Mouse (Mus musculus): ENCODE results near the gene Vstm2b. TPM values are rescaled to one million over a fixed set of nuclear protein-coding genes. Genes with fewer than 3 reads are reported as not detected.
A peak's percentile ranks its signal among the peaks of the same experiment; 100 is the strongest.

Vstm2b gene
- total and polyA plus RNA-seq, 2 experiments from 2014 or later, result 30.4 to 102 TPM

- Histone ChIP-seq H3K9me3 (ENCODE audit: low read length) (no peaks in the 10 kb centered on the region), H3K27ac (ENCODE audit: low read depth, low read length) (no peak overlapping the region), H3K4me1 (ENCODE audit: insufficient read depth, low read length) (no peaks in the 10 kb centered on the region), H3K4me2 (ENCODE audit: low read depth, low read length, poor library complexity, severe bottlenecking) (no peak overlapping the region), H3K4me3 (ENCODE audit: low read depth, low read length) (no peak overlapping the region), H3K36me3 (ENCODE audit: insufficient read depth, low read length) (no peaks in the 10 kb centered on the region), H3K9ac (replicated peaks; ENCODE audit: low read length, poor library complexity, severe bottlenecking) (no peak overlapping the region), H3K27me3 (ENCODE audit: insufficient read depth, low read length) (no peaks in the 10 kb centered on the region)
- TF ChIP-seq CTCF (IDR thresholded peaks at IDR 0.05), result no peak
- no peak for DNase-seq (ENCODE audit: low spot score)
- ATAC-seq (ENCODE audit: low FRiP score), result no peak
- 42% methylated on average over 4 of the region's 4 CpGs for WGBS
These were observed 38.6 kb downstream of the Vstm2b start for GRCm38 (mm10) chr7:40936617-40937212.

- no peak for TF ChIP-seq CTCF (IDR thresholded peaks at IDR 0.05)
- H3K36me3 ChIP-seq (ENCODE audit: insufficient read depth, low read length), result no peaks in the 10 kb centered on the region
- H3K27me3 ChIP-seq (ENCODE audit: insufficient read depth, low read length), result no peaks in the 10 kb centered on the region
- DNase-seq (ENCODE audit: low spot score), result no peak
- 88% methylated on average over 1 of the region's 1 CpGs for WGBS
- no peaks in the 10 kb centered on the region for H3K9me3 ChIP-seq (ENCODE audit: low read length)
- no peak overlapping the region for H3K27ac ChIP-seq (ENCODE audit: low read depth, low read length)
- no peak overlapping the region for H3K4me3 ChIP-seq (ENCODE audit: low read depth, low read length)
- H3K4me2 ChIP-seq (ENCODE audit: low read depth, low read length, poor library complexity, severe bottlenecking), result no peak overlapping the region
- H3K9ac ChIP-seq (replicated peaks; ENCODE audit: low read length, poor library complexity, severe bottlenecking), result no peak overlapping the region
- H3K4me1 ChIP-seq (ENCODE audit: insufficient read depth, low read length), result no peaks in the 10 kb centered on the region
- ATAC-seq (ENCODE audit: low FRiP score), result no peak
These were observed 41.2 kb downstream of the Vstm2b start for GRCm38 (mm10) chr7:40939371-40939770.

GRCm38 (mm10) chr7:40942233-40942935 lies 44.3 kb downstream of the Vstm2b start:
- peak; percentile 95 for TF ChIP-seq CTCF (IDR thresholded peaks at IDR 0.05)
- Histone ChIP-seq H3K4me2 (ENCODE audit: low read depth, low read length, poor library complexity, severe bottlenecking) (no peak overlapping the region), H3K27me3 (ENCODE audit: insufficient read depth, low read length) (no peaks in the 10 kb centered on the region), H3K27ac (ENCODE audit: low read depth, low read length) (no peak overlapping the region), H3K9me3 (ENCODE audit: low read length) (no peaks in the 10 kb centered on the region), H3K4me3 (ENCODE audit: low read depth, low read length) (no peak overlapping the region), H3K9ac (replicated peaks; ENCODE audit: low read length, poor library complexity, severe bottlenecking) (no peak overlapping the region), H3K4me1 (ENCODE audit: insufficient read depth, low read length) (no peaks in the 10 kb centered on the region), H3K36me3 (ENCODE audit: insufficient read depth, low read length) (no peaks in the 10 kb centered on the region)
- 53% methylated on average over 3 of the region's 3 CpGs for WGBS
- ATAC-seq (ENCODE audit: low FRiP score) (peak; percentile 58; the same call in 1 of the 2 replicates), DNase-seq (ENCODE audit: low spot score) (peak; percentile 76)

Other genes starting within 250 kb of the Vstm2b start
- not detected in 2 replicates for gene 4930433I11Rik, start 89.2 kb downstream of the Vstm2b start, total RNA-seq (2014; rRNA removed)
- gene 4930433I11Rik, start 89.2 kb downstream of the Vstm2b start, polyA plus RNA-seq (2015; fragmentation: Nextera tagmentation; extraction: Ambion mirVana), result not detected in 2 replicates
- gene Gm4884, start 134.4 kb downstream of the Vstm2b start, total RNA-seq (2014; rRNA removed), result not detected in 2 replicates
- not detected in 2 replicates for gene Gm4884, start 134.4 kb downstream of the Vstm2b start, polyA plus RNA-seq (2015; fragmentation: Nextera tagmentation; extraction: Ambion mirVana)

Data from midbrain, postnatal 0 days (tissue).